Mouse (Mus musculus) forebrain, embryonic 10.5 days (tissue): ENCODE measurements around the gene Lrp8. TPM values are rescaled to one million over a fixed set of nuclear protein-coding genes. Genes with fewer than 3 reads are reported as not detected.
A peak's percentile ranks its signal among the peaks of the same experiment; 100 is the strongest.

Experiments used
- DNase-seq: peaks from one replicate; pipeline ENCODE4 v3.0.0-alpha.2; 2017; ENCODE audit warnings: low spot score; ENCODE audit errors: extremely low spot score
- H3K27ac ChIP-seq: fragments of 300-500 bp; sonication (generic); 2 replicates; pipeline ENCODE4 v1.5.1; 2016; ENCODE audit warnings: mild to moderate bottlenecking
- H3K27me3 ChIP-seq: fragments of 300-500 bp; sonication (generic); 2 replicates; pipeline ENCODE4 v1.6.1; 2016; ENCODE audit warnings: mild to moderate bottlenecking; ENCODE audit not compliant: poor library complexity, severe bottlenecking
- H3K36me3 ChIP-seq: fragments of 300-500 bp; sonication (generic); replicated peaks from 2 replicates; pipeline ENCODE4 v1.6.1; 2016; ENCODE audit warnings: mild to moderate bottlenecking, moderate library complexity
- H3K4me1 ChIP-seq: fragments of 300-500 bp; sonication (generic); 2 replicates; pipeline ENCODE4 v1.6.1; 2016
- H3K4me3 ChIP-seq: fragments of 300-500 bp; sonication (generic); 2 replicates; pipeline ENCODE4 v1.5.1; 2016; ENCODE audit warnings: mild to moderate bottlenecking, moderate library complexity
- H3K9me3 ChIP-seq: fragments of 300-500 bp; sonication (generic); 2 replicates; pipeline ENCODE4 v1.6.1; 2016; ENCODE audit warnings: mild to moderate bottlenecking, moderate library complexity
- WGBS: fragments of 180-500 bp; shearing (Covaris S2); methylation state at CpG from one replicate; pipeline ENCODE4 v1.1.7; 2016; 5-methylcytosine and 5-hydroxymethylcytosine counted together
- polyA plus RNA-seq: library from polyadenylated mRNA; unstranded; fragments of >200 nt; fragmentation: Nextera tagmentation; extraction: Ambion mirVana; gene quantifications from 2 replicates; pipeline ENCODE4 v1.2.1, GENCODE M21; 2016

Gene Lrp8
- polyA plus RNA-seq, 1 experiment from 2014 or later, result 11.2 TPM

GRCm38 (mm10) chr4:107834643-107835314 lies 32.7 kb downstream of the Lrp8 start:
- no peaks in the 10 kb centered on the region for H3K9me3 ChIP-seq
- 46% methylated on average over 22 of the region's 22 CpGs for WGBS
- peaks cover 40% of the 10 kb centered on the region for H3K36me3 ChIP-seq
- H3K4me1 ChIP-seq, result peaks cover 94% of the 10 kb centered on the region
- H3K27ac ChIP-seq, result peak overlapping the region; percentile 90
- H3K4me3 ChIP-seq, result peak overlapping the region; percentile 18; the same call in 1 of the 2 replicates
- no peak for DNase-seq
- no peaks in the 10 kb centered on the region for H3K27me3 ChIP-seq

DNA sequence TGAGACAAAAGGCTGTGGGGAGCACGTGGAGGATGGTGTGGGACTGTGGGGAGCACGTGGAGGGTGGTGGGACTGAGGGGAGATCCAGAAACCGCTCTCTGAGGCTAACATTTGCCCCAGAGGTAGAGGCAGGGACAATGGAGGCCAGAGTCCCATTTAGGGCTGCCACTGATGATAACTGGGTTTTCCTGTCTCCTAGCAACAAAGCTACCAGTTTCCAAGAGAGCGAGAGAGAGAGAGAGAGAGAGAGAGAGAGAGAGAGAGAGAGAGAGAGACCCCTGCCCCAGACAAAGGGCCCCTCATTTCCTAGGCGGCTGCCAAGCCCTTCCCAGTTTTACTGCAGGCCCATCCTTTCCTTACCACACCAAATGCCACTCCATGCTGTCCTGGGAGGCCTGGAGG lies 33.4 kb downstream of the Lrp8 start:
- DNase-seq, result peak; percentile 50
- H3K4me3 ChIP-seq, result peak overlapping the region; percentile 18; the same call in 1 of the 2 replicates
- WGBS, result 33% methylated on average over 4 of the region's 5 CpGs
- H3K27me3 ChIP-seq, result no peaks in the 10 kb centered on the region
- peak overlapping the region; percentile 90 for H3K27ac ChIP-seq
- H3K9me3 ChIP-seq, result no peaks in the 10 kb centered on the region
- peaks cover 40% of the 10 kb centered on the region for H3K36me3 ChIP-seq
- H3K4me1 ChIP-seq, result peaks cover 90% of the 10 kb centered on the region

- WGBS, result 55% methylated on average over 5 of the region's 5 CpGs
- H3K4me1 ChIP-seq, result peaks cover 84% of the 10 kb centered on the region
- peak; percentile 63 for DNase-seq
- peak overlapping the region; percentile 90 for H3K27ac ChIP-seq
- peaks cover 40% of the 10 kb centered on the region for H3K36me3 ChIP-seq
- no peaks in the 10 kb centered on the region for H3K27me3 ChIP-seq
- H3K9me3 ChIP-seq, result no peaks in the 10 kb centered on the region
- H3K4me3 ChIP-seq, result no peak overlapping the region; the same call in 1 of the 2 replicates
These were observed 34.7 kb downstream of the Lrp8 start for GRCm38 (mm10) chr4:107836758-107837157.

GRCm38 (mm10) chr4:107837910-107838309 lies 35.8 kb downstream of the Lrp8 start:
- Histone ChIP-seq H3K9me3 (no peaks in the 10 kb centered on the region), H3K27me3 (no peaks in the 10 kb centered on the region), H3K27ac (peak overlapping the region; percentile 90; the same call in 1 of the 2 replicates), H3K4me3 (no peak overlapping the region), H3K4me1 (peaks cover 84% of the 10 kb centered on the region), H3K36me3 (peaks cover 45% of the 10 kb centered on the region)
- WGBS, result 79% methylated on average over 3 of the region's 3 CpGs
- DNase-seq, result no peak

DNA sequence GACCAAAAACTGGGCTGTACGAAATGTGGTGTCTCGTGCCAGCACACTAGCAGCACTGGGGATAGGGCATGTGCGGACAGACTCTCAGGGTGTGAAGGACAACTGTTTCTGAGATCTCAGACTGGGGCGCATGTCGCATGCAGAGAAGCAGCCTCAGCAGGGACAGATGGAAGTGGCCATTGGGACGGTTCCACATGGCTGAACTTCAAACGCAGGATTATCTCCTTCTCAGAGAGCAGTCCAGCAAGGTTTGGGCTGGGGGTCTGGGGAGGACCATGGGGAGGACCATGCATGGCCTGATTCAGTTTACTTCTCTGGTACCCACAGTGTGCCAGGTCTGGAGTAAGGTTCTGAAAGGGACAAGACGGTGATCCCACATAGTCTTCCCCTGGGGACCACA lies 41.6 kb downstream of the Lrp8 start:
- DNase-seq, result no peak
- Histone ChIP-seq H3K36me3 (peaks cover 56% of the 10 kb centered on the region), H3K9me3 (no peaks in the 10 kb centered on the region), H3K27me3 (peaks cover 36% of the 10 kb centered on the region), H3K27ac (peak overlapping the region; percentile 35; the same call in 1 of the 2 replicates), H3K4me3 (no peak overlapping the region), H3K4me1 (peaks cover 64% of the 10 kb centered on the region)
- WGBS, result 58% methylated on average over 8 of the region's 8 CpGs

DNA sequence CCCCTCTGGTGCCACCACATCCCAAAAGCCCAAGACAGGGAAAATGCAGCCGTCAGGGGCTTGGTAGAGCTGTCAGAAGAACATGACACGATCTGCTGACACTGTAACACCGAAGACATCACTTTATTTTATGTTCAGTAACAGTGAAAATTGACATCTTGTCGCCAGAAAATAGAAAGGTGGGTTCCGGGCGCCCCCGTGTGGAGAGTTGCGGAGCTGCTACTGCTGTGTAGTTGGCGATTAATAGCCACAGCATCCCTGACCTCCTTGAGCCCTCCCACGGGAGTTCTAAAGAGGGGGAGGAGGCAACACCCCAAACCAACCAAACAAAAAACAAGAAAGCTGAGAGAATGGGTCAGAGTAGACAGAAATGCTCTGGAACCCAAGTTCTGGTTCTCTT lies 42.9 kb downstream of the Lrp8 start:
- peak; percentile 83 for DNase-seq
- no peaks in the 10 kb centered on the region for H3K9me3 ChIP-seq
- H3K27me3 ChIP-seq, result peaks cover 36% of the 10 kb centered on the region
- peaks cover 64% of the 10 kb centered on the region for H3K36me3 ChIP-seq
- H3K4me3 ChIP-seq, result no peak overlapping the region
- H3K4me1 ChIP-seq, result peaks cover 58% of the 10 kb centered on the region
- H3K27ac ChIP-seq, result no peak overlapping the region; the same call in 1 of the 2 replicates
- 7% methylated on average over 10 of the region's 10 CpGs for WGBS

DNA sequence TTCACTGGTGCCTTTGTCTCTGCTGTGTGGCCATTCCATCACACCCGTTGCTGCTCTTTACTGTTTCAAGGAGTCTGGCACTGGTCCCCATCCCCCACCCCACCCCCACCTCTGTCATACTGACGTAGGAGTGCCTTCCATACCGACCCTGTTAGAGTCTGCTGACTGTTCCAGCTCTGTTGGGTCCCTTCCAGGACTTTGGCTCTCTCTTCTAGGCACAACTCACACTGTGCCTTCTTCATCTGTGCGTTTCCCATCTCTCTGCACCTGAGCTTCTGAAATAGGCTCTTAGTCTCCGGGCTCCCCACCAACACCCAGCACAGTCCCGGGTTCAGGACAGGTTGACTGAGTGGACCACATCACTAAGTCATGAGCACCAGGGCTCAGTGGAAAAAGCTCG lies 44.7 kb downstream of the Lrp8 start:
- Histone ChIP-seq H3K9me3 (no peaks in the 10 kb centered on the region), H3K4me3 (no peak overlapping the region), H3K4me1 (peaks cover 48% of the 10 kb centered on the region), H3K27ac (no peak overlapping the region), H3K27me3 (peaks cover 36% of the 10 kb centered on the region), H3K36me3 (peaks cover 82% of the 10 kb centered on the region)
- 58% methylated on average over 7 of the region's 7 CpGs for WGBS
- no peak for DNase-seq

GRCm38 (mm10) chr4:107848546-107848945 lies 46.5 kb downstream of the Lrp8 start:
- 86% methylated on average over 5 of the region's 5 CpGs for WGBS
- Histone ChIP-seq H3K4me3 (no peak overlapping the region), H3K9me3 (no peaks in the 10 kb centered on the region), H3K4me1 (peaks cover 30% of the 10 kb centered on the region), H3K27me3 (peaks cover 36% of the 10 kb centered on the region), H3K36me3 (peaks cover 87% of the 10 kb centered on the region), H3K27ac (no peak overlapping the region)
- DNase-seq, result no peak

GRCm38 (mm10) chr4:107849621-107850020 lies 47.6 kb downstream of the Lrp8 start:
- peaks cover 22% of the 10 kb centered on the region for H3K4me1 ChIP-seq
- no peak overlapping the region for H3K4me3 ChIP-seq
- no peak for DNase-seq
- WGBS, result 92% methylated on average over 9 of the region's 9 CpGs
- no peaks in the 10 kb centered on the region for H3K9me3 ChIP-seq
- no peak overlapping the region for H3K27ac ChIP-seq
- H3K36me3 ChIP-seq, result peaks cover 93% of the 10 kb centered on the region
- H3K27me3 ChIP-seq, result peaks cover 36% of the 10 kb centered on the region

- peaks cover 18% of the 10 kb centered on the region for H3K4me1 ChIP-seq
- H3K27ac ChIP-seq, result no peak overlapping the region
- H3K36me3 ChIP-seq, result peaks cover 97% of the 10 kb centered on the region
- WGBS, result 92% methylated on average over 8 of the region's 8 CpGs
- H3K27me3 ChIP-seq, result peaks cover 33% of the 10 kb centered on the region
- H3K9me3 ChIP-seq, result no peaks in the 10 kb centered on the region
- H3K4me3 ChIP-seq, result no peak overlapping the region
- no peak for DNase-seq
These were observed 48.0 kb downstream of the Lrp8 start for GRCm38 (mm10) chr4:107850091-107850490.

DNA sequence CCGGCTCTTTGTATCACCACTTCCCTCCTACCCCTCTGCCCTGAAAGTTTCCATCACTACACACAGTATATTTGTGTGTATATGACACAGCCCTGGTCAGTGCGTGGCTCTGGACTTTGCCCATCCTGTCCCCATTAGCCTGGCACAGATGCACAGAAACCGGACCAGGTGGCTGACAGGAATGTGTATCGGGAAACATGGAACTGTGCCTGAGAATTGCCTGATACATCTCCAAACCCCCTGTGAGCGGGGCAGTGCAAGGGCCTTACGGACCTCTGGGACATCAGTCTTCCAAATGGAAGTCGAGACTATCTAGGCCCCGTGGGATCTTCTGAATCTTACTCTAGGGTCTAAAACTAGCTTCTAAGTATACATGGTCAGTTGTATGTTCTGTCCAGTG lies 51.3 kb downstream of the Lrp8 start:
- no peak for DNase-seq
- Histone ChIP-seq H3K36me3 (peaks cover 99% of the 10 kb centered on the region), H3K27ac (no peak overlapping the region)

DNA sequence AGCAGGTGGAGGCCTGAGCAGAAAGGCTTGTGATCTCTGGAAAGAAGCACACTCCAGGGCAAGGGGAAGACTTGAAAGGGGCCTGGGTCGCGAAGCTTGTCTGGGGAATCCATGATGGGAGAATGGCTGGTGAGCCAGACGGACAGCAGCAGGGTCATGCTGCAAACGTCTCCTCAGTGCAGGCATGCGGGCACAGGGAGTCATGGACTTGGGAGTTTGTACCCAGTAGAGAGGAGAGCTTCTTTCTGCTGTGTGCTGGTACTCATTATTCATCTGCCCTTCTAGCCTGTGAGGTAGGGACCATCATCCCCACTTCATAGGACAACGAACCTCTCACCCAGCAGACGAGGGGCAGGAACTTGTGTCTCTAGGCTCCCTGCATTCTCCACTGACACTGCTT lies 51.8 kb downstream of the Lrp8 start:
- Histone ChIP-seq H3K27me3 (no peaks in the 10 kb centered on the region), H3K9me3 (no peaks in the 10 kb centered on the region), H3K36me3 (peaks cover 99% of the 10 kb centered on the region), H3K27ac (no peak overlapping the region), H3K4me3 (no peak overlapping the region), H3K4me1 (no peaks in the 10 kb centered on the region)
- no peak for DNase-seq
- 87% methylated on average over 7 of the region's 7 CpGs for WGBS

More for the DNA sequence above, 51.3 kb downstream of the Lrp8 start:
- WGBS, result 93% methylated on average over 8 of the region's 8 CpGs
- Histone ChIP-seq H3K27me3 (peaks cover 1% of the 10 kb centered on the region; the same call in 1 of the 2 replicates), H3K4me1 (peaks cover under 1% of the 10 kb centered on the region; the same call in 1 of the 2 replicates), H3K4me3 (no peak overlapping the region), H3K9me3 (no peaks in the 10 kb centered on the region)

- Histone ChIP-seq H3K4me3 (no peak overlapping the region), H3K36me3 (peaks cover 99% of the 10 kb centered on the region), H3K4me1 (no peaks in the 10 kb centered on the region), H3K9me3 (no peaks in the 10 kb centered on the region), H3K27ac (no peak overlapping the region), H3K27me3 (no peaks in the 10 kb centered on the region)
- no peak for DNase-seq
- 83% methylated on average over 11 of the region's 11 CpGs for WGBS
These were observed 55.1 kb downstream of the Lrp8 start for GRCm38 (mm10) chr4:107856958-107857686.
